ENCODE assay signal across 8 mouse cellular contexts in the genomic region with DNA sequence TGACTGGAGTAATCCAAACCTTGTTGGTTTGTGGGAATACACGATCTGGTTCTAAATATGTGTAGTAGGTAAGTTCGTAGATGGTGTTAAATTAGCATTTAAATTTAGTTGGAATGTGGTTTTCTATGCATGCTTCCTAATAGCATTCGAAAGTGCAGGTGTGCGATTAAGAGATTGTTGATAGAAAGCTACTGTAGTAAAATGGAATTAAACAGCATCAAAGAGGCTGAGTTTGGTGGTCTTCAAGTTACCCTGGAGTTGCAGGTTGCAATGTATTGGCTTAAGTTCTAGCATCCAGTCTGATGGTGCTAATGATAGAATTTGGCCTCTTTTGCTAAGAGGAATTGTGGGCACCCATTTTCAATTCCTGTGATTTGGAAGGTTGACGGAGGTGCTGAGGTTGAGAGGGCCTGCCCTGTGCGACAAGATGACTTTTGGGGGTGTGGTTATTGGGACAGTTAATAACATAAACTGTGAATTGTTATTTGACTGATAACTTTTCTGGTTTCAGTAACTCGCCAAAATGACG. TPM values are rescaled to one million over a fixed set of nuclear protein-coding genes. Genes with fewer than 3 reads are reported as not detected.
DNase-seq lines count a peak whose midpoint lies in the region; ATAC-seq and TF ChIP-seq lines count a peak whose summit lies in the region.

No protein-coding gene starts in this region.

- peak overlapping the region; percentile 95 for H3K4me3 ChIP-seq in lung, embryonic 15.5 days
- peak overlapping the region; percentile 99 for H3K4me3 ChIP-seq in embryonic fibroblast, embryonic 13.5 days (ENCODE audit: insufficient read depth, low read length)
- H3K4me3 ChIP-seq in limb, embryonic 10.5 days, result peak overlapping the region; percentile 98
- H3K4me3 ChIP-seq in neural tube, embryonic 15.5 days (replicated peaks), result peak overlapping the region; percentile 93

- H3K9ac ChIP-seq in lung, embryonic 15.5 days, result peak overlapping the region; percentile 100
- peak overlapping the region; percentile 97 for H3K9ac ChIP-seq in neural tube, embryonic 15.5 days (replicated peaks)

- no peak for DNase-seq in lung, postnatal 14 days
- DNase-seq in limb, embryonic 10.5 days (ENCODE audit: low spot score), result no peak
- DNase-seq in frontal cortex, postnatal 25 days (ENCODE audit: low spot score in 2 of 2), result no peak
- no peak for DNase-seq in kidney, postnatal 36 days
- DNase-seq in layer of hippocampus, postnatal 10 days (ENCODE audit: low spot score in 2 of 2), result no peak

- ATAC-seq in lung, embryonic 15.5 days (ENCODE audit: borderline replicate concordance, extremely low read depth, low FRiP score, low TSS enrichment), result no peak
- ATAC-seq in neural tube, embryonic 15.5 days (ENCODE audit: low FRiP score), result no peak

- 8% methylated on average over 8 of the region's 8 CpGs for WGBS in lung, embryonic 15.5 days
- 21% methylated on average over 8 of the region's 8 CpGs for WGBS in limb, embryonic 10.5 days
- 23% methylated on average over 8 of the region's 8 CpGs for WGBS in neural tube, embryonic 15.5 days

- H3K4me1 ChIP-seq in lung, embryonic 15.5 days, result peaks cover 17% of the 10 kb centered on the region
- no peaks in the 10 kb centered on the region for H3K4me1 ChIP-seq in embryonic fibroblast, embryonic 13.5 days (ENCODE audit: control insufficient read depth, insufficient read depth, low read length)
- peaks cover 21% of the 10 kb centered on the region for H3K4me1 ChIP-seq in limb, embryonic 10.5 days
- peaks cover 23% of the 10 kb centered on the region for H3K4me1 ChIP-seq in neural tube, embryonic 15.5 days

- no peaks in the 10 kb centered on the region for H3K27me3 ChIP-seq in lung, embryonic 15.5 days
- no peaks in the 10 kb centered on the region for H3K27me3 ChIP-seq in limb, embryonic 10.5 days (ENCODE audit: low read depth, poor library complexity, severe bottlenecking)
- no peaks in the 10 kb centered on the region for H3K27me3 ChIP-seq in neural tube, embryonic 15.5 days (replicated peaks)

- no peaks in the 10 kb centered on the region for H3K9me3 ChIP-seq in lung, embryonic 15.5 days
- no peaks in the 10 kb centered on the region for H3K9me3 ChIP-seq in limb, embryonic 10.5 days (replicated peaks)
- no peaks in the 10 kb centered on the region for H3K9me3 ChIP-seq in neural tube, embryonic 15.5 days (replicated peaks)

- H3K4me2 ChIP-seq in lung, embryonic 15.5 days, result peak overlapping the region; percentile 64
- peak overlapping the region; percentile 73 for H3K4me2 ChIP-seq in neural tube, embryonic 15.5 days

- H3K36me3 ChIP-seq in lung, embryonic 15.5 days, result peaks cover 42% of the 10 kb centered on the region
- peaks cover 48% of the 10 kb centered on the region for H3K36me3 ChIP-seq in limb, embryonic 10.5 days
- H3K36me3 ChIP-seq in neural tube, embryonic 15.5 days, result peaks cover 38% of the 10 kb centered on the region

- TF ChIP-seq POLR2A in embryonic fibroblast, embryonic 13.5 days (IDR thresholded peaks at IDR 0.05; ENCODE audit: low read depth, low read length), result no peak

- no peak for TF ChIP-seq CTCF in embryonic fibroblast, embryonic 13.5 days (IDR thresholded peaks at IDR 0.05; ENCODE audit: borderline replicate concordance, insufficient read depth, low read length)

- H3K27ac ChIP-seq in lung, embryonic 15.5 days, result peak overlapping the region; percentile 90
- peak overlapping the region; percentile 68 for H3K27ac ChIP-seq in embryonic fibroblast, embryonic 13.5 days (ENCODE audit: insufficient read depth, low read length)
- peak overlapping the region; percentile 100 for H3K27ac ChIP-seq in limb, embryonic 10.5 days
- peak overlapping the region; percentile 94 for H3K27ac ChIP-seq in neural tube, embryonic 15.5 days (replicated peaks)

RNA-seq across cellular contexts. Expression of a gene that starts 1.0 kb away (rescaled TPM):
- 481 and 520 TPM in 2 replicates for polyA plus RNA-seq in lung, embryonic 15.5 days (2015; fragmentation: Nextera tagmentation; extraction: Ambion mirVana)
- 87.4 and 122 TPM in 2 replicates for polyA plus RNA-seq in embryonic fibroblast, embryonic 13.5 days (2011; ENCODE audit: insufficient read length, low read depth, missing spikeins)
- polyA plus RNA-seq in limb, embryonic 10.5 days (2016; fragmentation: Nextera tagmentation; extraction: Ambion mirVana), result 536 and 605 TPM in 2 replicates
- polyA plus RNA-seq in neural tube, embryonic 15.5 days (2015; fragmentation: Nextera tagmentation; extraction: Ambion mirVana), result 337 and 386 TPM in 2 replicates
- 100 to 1,000 TPM; 264 to 265 TPM for total RNA-seq in layer of hippocampus, postnatal 10 days (2021)

RNA-seq across cellular contexts. Expression of a gene that starts 11.1 kb away (rescaled TPM):
- polyA plus RNA-seq in lung, embryonic 15.5 days (2015; fragmentation: Nextera tagmentation; extraction: Ambion mirVana), result 24.8 and 25.7 TPM in 2 replicates
- 9.6 and 9.7 TPM in 2 replicates for polyA plus RNA-seq in embryonic fibroblast, embryonic 13.5 days (2011; ENCODE audit: insufficient read length, low read depth, missing spikeins)
- 30.9 and 40.1 TPM in 2 replicates for polyA plus RNA-seq in limb, embryonic 10.5 days (2016; fragmentation: Nextera tagmentation; extraction: Ambion mirVana)
- 12.7 and 15.2 TPM in 2 replicates for polyA plus RNA-seq in neural tube, embryonic 15.5 days (2015; fragmentation: Nextera tagmentation; extraction: Ambion mirVana)
- 10 to 100 TPM; 17.6 to 21.7 TPM for total RNA-seq in layer of hippocampus, postnatal 10 days (2021)

RNA-seq across cellular contexts. Expression of a gene that starts 38.9 kb away (rescaled TPM):
- polyA plus RNA-seq in lung, embryonic 15.5 days (2015; fragmentation: Nextera tagmentation; extraction: Ambion mirVana), result 17.1 and 17.3 TPM in 2 replicates
- 24.2 and 30.3 TPM in 2 replicates for polyA plus RNA-seq in embryonic fibroblast, embryonic 13.5 days (2011; ENCODE audit: insufficient read length, low read depth, missing spikeins)
- 13.4 and 13.7 TPM in 2 replicates for polyA plus RNA-seq in limb, embryonic 10.5 days (2016; fragmentation: Nextera tagmentation; extraction: Ambion mirVana)
- polyA plus RNA-seq in neural tube, embryonic 15.5 days (2015; fragmentation: Nextera tagmentation; extraction: Ambion mirVana), result 14.4 and 16.8 TPM in 2 replicates
- total RNA-seq in layer of hippocampus, postnatal 10 days (2021), result 10 to 100 TPM; 64.4 to 67.3 TPM
